Mouse (Mus musculus): ENCODE data around the gene Gpr87.

- TF ChIP-seq CTCF (IDR thresholded peaks at IDR 0.05; ENCODE audit: control insufficient read depth, insufficient read depth, insufficient read length) (no peak), MAX (IDR thresholded peaks at IDR 0.05) (no peak), MYOG (IDR thresholded peaks at IDR 0.05; ENCODE audit: control insufficient read depth, extremely low read depth, insufficient read length) (no peak), MYOD1 (IDR thresholded peaks at IDR 0.05; ENCODE audit: control insufficient read depth, insufficient read length, low read depth) (no peak), CEBPB (IDR thresholded peaks at IDR 0.05; ENCODE audit: low read depth) (no peak), USF1 (IDR thresholded peaks at IDR 0.05; ENCODE audit: low read depth) (no peak), FOSL1 (IDR thresholded peaks at IDR 0.05; ENCODE audit: insufficient read depth, low read length, poor library complexity, severe bottlenecking) (no peak)
Measured at GRCm38 (mm10) chr3:59181134-59181533, 13.8 kb downstream of the Gpr87 start.

Measured in C2C12 (cell line).